Mouse (Mus musculus) erythroblast, embryonic 14.5 days (primary cell): ENCODE data around the gene Elovl7.

Experiments
- GATA1 ChIP-seq: IDR thresholded peaks from 2 replicates; pipeline ENCODE4 v1.6.1; 2012; ENCODE audit warnings: low read length, inconsistent platforms, mixed read lengths
- TAL1 ChIP-seq: IDR thresholded peaks from 3 replicates; pipeline ENCODE4 v1.6.1; 2012; ENCODE audit warnings: low read length, inconsistent platforms, mixed read lengths

DNA sequence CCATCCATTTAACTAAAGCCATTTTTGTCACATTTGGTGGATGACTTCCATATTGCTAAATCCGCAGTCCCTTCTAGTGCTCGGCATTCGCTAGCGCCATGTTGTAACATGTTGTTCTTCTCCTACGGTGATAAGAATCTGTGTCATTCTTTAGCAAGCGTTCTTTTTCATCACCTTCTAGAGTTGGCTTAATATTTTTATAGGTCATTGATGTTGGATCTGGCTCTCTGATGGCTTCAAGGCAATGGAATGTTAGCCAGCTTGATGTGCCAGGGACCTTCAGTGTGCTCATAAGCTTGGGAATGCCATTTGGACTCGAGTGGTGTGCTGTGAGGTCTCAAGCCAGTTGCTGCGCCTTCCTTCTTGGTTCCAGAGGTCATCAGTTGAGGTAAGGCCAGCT, 3.2 kb upstream of the Elovl7 start:
- TF ChIP-seq TAL1 (no peak), GATA1 (no peak)
